Mouse (Mus musculus) neutrophil, adult 5-6 weeks (primary cell): ENCODE measurements around the gene Smgc. TPM values are rescaled to one million over a fixed set of nuclear protein-coding genes. Genes with fewer than 3 reads are reported as not detected.
"Not testable (repeated sequence)": the region's sequence is repeated elsewhere in the genome, so short reads cannot be mapped to it uniquely, and the experiment has no call there.

Source experiments
- ATAC-seq: fragments of 151-379, 151-347 bp; 2 replicates; pipeline ENCODE4 v1.8.0; 2017; ENCODE audit warnings: mild to moderate bottlenecking, moderate TSS enrichment; ENCODE audit not compliant: insufficient number of reproducible peaks, poor library complexity, low FRiP score, severe bottlenecking; ENCODE audit errors: extremely low read depth
- total RNA-seq: library from RNA; stranded (forward); fragments of 200-1000 nt; gene quantifications from 2 replicates; pipeline ENCODE4 v1.2.3, GENCODE M21; 2017

The Smgc gene
- not detected in 2 replicates for total RNA-seq

DNA sequence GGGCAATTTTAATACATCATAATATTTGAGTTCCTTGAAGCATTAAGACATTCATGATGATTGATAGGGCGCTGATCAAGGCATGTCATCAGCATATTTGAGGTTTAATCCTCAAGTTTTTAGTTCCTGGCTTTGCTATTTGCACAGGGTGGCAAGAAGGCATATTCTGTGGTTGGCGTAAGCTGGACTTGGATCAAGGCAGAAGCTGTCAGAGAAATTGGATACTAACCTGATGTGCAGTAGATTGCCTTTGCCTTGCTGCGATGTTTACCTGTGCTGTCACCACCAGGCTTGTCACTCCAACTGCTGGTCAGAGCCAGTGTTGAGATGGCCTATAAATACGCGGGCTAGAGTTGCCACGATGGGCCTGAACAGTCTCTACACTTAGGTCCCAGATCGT lies at the start of gene Smgc:
TSS of gene Smgc (plus strand) at position 301 of the 400 bp plus-strand sequence.
- no peak for ATAC-seq

- no peak for ATAC-seq
Measured at GRCm38 (mm10) chr15:91788338-91788737, 49.7 kb upstream of the Smgc start.

DNA sequence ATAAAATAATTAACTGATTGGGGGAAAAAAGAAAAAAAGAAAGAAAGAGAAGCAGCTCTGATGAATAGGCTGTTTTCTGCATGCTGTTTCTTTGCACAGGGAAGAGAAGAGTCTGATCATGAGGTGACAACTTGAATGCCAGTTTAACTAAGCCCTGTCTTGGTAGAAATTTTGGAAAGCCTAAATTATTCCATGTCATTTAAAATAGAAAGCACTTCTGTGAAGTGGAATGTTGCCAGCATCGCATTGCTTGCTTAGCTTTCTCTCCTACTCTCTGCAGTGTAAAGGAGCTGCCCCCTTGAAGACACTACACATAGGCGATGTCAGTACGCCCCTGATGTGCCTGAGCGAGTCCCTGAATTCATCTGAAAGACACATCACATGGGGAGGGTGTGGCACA lies 31.6 kb upstream of the Smgc start:
- ATAC-seq, result no peak

DNA sequence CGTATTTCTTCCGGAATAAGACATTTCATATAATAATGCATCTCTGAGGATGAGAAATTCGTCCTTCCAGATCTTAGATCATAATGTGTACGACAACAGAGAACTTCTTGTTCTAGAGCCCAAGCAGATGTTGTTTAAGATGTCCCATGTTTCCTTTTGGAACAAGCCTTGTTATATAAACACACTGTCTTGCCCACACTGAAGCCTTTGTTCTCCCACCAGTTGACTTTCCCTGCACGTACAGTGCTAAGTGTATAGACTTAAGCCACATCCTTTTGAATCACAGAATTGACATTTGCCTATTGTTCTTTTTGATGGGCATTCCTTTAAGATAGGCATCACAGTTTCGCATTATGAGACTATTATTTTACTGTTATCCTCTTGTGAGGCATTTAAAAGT lies 2.7 kb upstream of the Smgc start:
- no peak for ATAC-seq

DNA sequence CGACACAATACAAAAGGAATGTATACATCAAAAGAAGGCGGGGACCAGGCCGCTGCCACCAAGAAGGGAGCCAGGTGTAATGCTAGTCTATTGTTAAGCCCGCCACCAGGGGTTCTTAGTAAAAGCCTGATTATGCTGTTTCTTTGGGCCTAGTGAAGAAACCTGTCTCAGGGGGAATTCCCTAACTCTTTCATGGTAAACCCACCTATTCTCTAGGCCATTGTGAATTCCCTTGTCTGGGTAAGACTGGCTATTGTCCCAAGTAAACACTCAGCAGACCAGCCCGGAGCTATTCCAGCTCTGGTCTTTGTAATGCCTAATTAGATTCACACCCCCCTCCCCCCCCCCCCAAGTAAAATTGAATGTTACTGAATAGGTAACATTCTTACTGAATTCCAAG lies 26.1 kb downstream of the Smgc start:
- not testable (repeated sequence) for ATAC-seq

DNA sequence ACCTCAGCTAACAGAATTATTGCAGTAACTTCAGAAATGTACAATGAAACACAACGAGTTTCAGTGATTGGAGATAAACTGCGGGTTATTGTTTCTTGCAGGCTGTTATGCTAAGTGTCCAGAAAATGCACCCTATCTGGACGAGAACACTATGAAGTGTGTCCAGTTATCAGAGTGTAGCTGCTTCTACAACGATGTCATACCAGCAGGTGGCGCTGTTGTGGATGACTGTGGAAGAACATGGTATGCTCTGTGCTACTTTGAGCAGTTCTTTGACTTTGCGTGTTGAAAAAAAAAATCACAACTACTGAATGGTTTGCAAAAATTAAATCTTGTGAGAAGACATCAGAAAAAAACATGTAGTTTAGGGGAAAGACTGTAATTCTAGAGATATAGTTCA lies 62.2 kb downstream of the Smgc start:
- ATAC-seq, result no peak

DNA sequence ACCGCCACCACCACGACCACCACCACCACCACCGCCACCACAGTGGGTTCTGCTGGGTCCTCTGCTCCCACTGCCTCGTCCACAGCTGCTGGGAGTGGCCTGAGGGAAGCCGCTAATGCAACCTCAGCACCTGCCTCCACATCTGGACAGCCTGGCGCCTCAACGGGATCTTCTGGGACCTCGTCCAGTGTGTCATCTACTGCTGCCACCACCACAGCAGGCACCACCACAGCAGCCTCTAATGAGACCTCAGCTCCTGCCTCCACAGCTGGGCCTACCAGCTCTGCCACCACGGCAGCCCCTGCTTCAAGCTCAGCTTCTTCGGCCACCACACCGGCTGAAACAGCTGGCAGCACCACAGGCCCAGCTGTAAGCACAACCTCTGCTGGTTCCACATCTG lies 69.0 kb downstream of the Smgc start:
- not testable (repeated sequence) for ATAC-seq

Other genes with a start within 250 kb of the Smgc start
- 298 and 325 TPM in 2 replicates for gene Lrrk2, start 165.1 kb upstream of the Smgc start, total RNA-seq
- 0.23 and 0.25 TPM in 2 replicates for gene Cntn1, start 212.9 kb downstream of the Smgc start, total RNA-seq